Comparison of ENCODE assay signal across 9 mouse cellular contexts in the genomic region with DNA sequence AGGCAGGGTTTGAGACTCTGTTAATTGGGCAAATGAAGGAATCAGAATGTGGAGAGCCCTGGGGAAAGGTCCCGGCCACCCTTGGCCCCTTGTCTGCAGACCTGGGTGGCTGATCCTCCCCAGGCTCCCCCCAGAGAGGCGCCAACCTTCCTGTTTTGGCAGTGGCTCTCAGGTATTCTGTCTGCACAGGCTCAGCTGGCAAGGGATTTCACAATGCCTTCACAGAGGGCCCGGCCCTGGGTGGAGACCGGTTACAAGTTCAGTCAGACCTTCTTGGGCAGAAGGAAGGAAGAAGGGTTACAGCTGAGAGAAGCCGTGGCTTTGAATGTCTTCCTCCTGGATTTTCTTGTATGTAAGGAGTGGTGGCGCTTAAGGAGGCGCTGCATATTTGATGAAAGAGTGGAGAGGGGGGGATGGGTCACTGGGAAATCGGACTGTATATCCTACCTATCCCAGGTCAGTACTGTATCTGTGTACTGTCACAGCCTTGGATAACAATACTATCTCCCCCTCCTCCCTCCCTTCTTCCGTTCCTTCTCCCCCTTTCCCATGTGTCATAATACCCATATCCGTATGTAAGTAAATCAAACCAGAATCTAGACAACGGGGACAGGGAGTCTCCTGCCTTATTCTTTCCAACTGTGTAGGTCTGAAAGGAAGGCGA. TPM values are rescaled to one million over a fixed set of nuclear protein-coding genes. Genes with fewer than 3 reads are reported as not detected.
DNase-seq lines count a peak whose midpoint lies in the region; ATAC-seq and TF ChIP-seq lines count a peak whose summit lies in the region.
"Had no signal": no experiment of that assay in that cellular context is flagged by ENCODE, and none has a peak within 500 bp of the region (broad histone marks: within the 10 kb centered on the region; RNA-seq: fewer than 3 reads in every experiment).

No protein-coding gene starts in this region.

- 39% methylated on average over 12 of the region's 12 CpGs for WGBS in intestine, postnatal 0 days
- 77% methylated on average over 12 of the region's 12 CpGs for WGBS in forebrain, postnatal 0 days

- peak; percentile 35 for DNase-seq in adrenal gland, postnatal 14 days
- DNase-seq in adrenal gland, postnatal 25 days, result no peak
- DNase-seq in heart, adult 11 months, result peak; percentile 98
- peak; percentile 63 for DNase-seq in lung, postnatal 10 days
- DNase-seq in forebrain, postnatal 0 days, result no peak
- no peak for DNase-seq in layer of hippocampus, postnatal 36 days
- no peak for DNase-seq in cerebellum, adult 18-20 months
- DNase-seq: thymus, postnatal 36 days had no signal

- H3K9ac ChIP-seq in intestine, postnatal 0 days (ENCODE audit: low read depth, low read length), result no peak overlapping the region
- no peak overlapping the region for H3K9ac ChIP-seq in forebrain, postnatal 0 days

- H3K4me1 ChIP-seq in intestine, postnatal 0 days (replicated peaks; ENCODE audit: control insufficient read depth, insufficient read depth, low read length), result 0 out of 2 replicates have a peak, but pooled peaks cover 20% of the 10 kb centered on the region
- no peaks in the 10 kb centered on the region for H3K4me1 ChIP-seq in forebrain, postnatal 0 days (ENCODE audit: insufficient read depth)

- no peaks in the 10 kb centered on the region for H3K9me3 ChIP-seq in intestine, postnatal 0 days (ENCODE audit: control insufficient read depth)
- no peaks in the 10 kb centered on the region for H3K9me3 ChIP-seq in forebrain, postnatal 0 days (ENCODE audit: low read length)

- peak overlapping the region; percentile 37; the same call in 1 of the 2 replicates for H3K27ac ChIP-seq in intestine, postnatal 0 days (ENCODE audit: low read depth, low read length)
- no peak overlapping the region for H3K27ac ChIP-seq in forebrain, postnatal 0 days (ENCODE audit: low read depth, low read length)

- H3K27me3 ChIP-seq in intestine, postnatal 0 days (replicated peaks; ENCODE audit: control insufficient read depth, insufficient read depth, low read length), result no peaks in the 10 kb centered on the region
- no peaks in the 10 kb centered on the region for H3K27me3 ChIP-seq in forebrain, postnatal 0 days (ENCODE audit: insufficient read depth, low read length)

- H3K4me2 ChIP-seq in intestine, postnatal 0 days (replicated peaks; ENCODE audit: low read depth), result no peak overlapping the region
- H3K4me2 ChIP-seq in forebrain, postnatal 0 days (ENCODE audit: low read depth), result no peak overlapping the region

- 0 out of 2 replicates have a peak, but pooled peaks have one; percentile 1 for TF ChIP-seq CTCF in intestine, postnatal 0 days (IDR thresholded peaks at IDR 0.05; ENCODE audit: low read depth)
- no peak for TF ChIP-seq CTCF in forebrain, postnatal 0 days (IDR thresholded peaks at IDR 0.05; ENCODE audit: low read depth)

- no peak overlapping the region for H3K4me3 ChIP-seq in intestine, postnatal 0 days (ENCODE audit: low read depth, low read length)
- no peak overlapping the region for H3K4me3 ChIP-seq in forebrain, postnatal 0 days (ENCODE audit: low read depth, low read length)

- no peak for ATAC-seq in intestine, postnatal 0 days
- no peak for ATAC-seq in forebrain, postnatal 0 days

- H3K36me3 ChIP-seq in intestine, postnatal 0 days (ENCODE audit: control insufficient read depth, insufficient read depth), result no peaks in the 10 kb centered on the region
- no peaks in the 10 kb centered on the region for H3K36me3 ChIP-seq in forebrain, postnatal 0 days (ENCODE audit: insufficient read depth)

RNA-seq across cellular contexts. Expression of a gene that starts 45.9 kb away (rescaled TPM):
- 0.52 and 0.86 TPM in 2 replicates for total RNA-seq in adrenal gland, postnatal 14 days (2021)
- 0.70 and 0.76 TPM in 2 replicates for total RNA-seq in adrenal gland, postnatal 25 days (2021)
- polyA plus RNA-seq in intestine, postnatal 0 days (2015; fragmentation: Nextera tagmentation; extraction: Ambion mirVana), result 4.9 and 6.1 TPM in 2 replicates
- 1.1 and 2.1 TPM in 2 replicates for total RNA-seq in forebrain, postnatal 0 days (2014; rRNA removed)
- polyA plus RNA-seq in forebrain, postnatal 0 days (2015; fragmentation: Nextera tagmentation; extraction: Ambion mirVana), result 1.1 and 1.4 TPM in 2 replicates
- under 1 TPM; 0.37 to 0.88 TPM for total RNA-seq in layer of hippocampus, postnatal 36 days (2021)

Comparison
In these comparisons a context has a peak if more than half of its experiments do, and no peak if none do; other contexts are left out.
1. DNase-seq: peak in adrenal gland, postnatal 14 days (single experiment), heart, adult 11 months (single experiment) and lung, postnatal 10 days (single experiment); none in adrenal gland, postnatal 25 days (single experiment), forebrain, postnatal 0 days (single experiment), layer of hippocampus, postnatal 36 days (0 of 2) and cerebellum, adult 18-20 months (0 of 2).